In genomic region chr13:94307531-94307930, GRCm38 (mm10) we compare ENCODE assay signal across 19 mouse cellular contexts. TPM values are rescaled to one million over a fixed set of nuclear protein-coding genes. Genes with fewer than 3 reads are reported as not detected.
A peak's percentile ranks its signal among the peaks of the same experiment; 100 is the strongest.
DNase-seq lines count a peak whose midpoint lies in the region; ATAC-seq and TF ChIP-seq lines count a peak whose summit lies in the region.
"Had no signal": no experiment of that assay in that cellular context is flagged by ENCODE, and none has a peak within 500 bp of the region (broad histone marks: within the 10 kb centered on the region; RNA-seq: fewer than 3 reads in every experiment).

No protein-coding gene starts in this region.

- DNase-seq in embryonic facial prominence, embryonic 10.5 days (ENCODE audit: low spot score), result no peak
- DNase-seq in hindbrain, postnatal 0 days (ENCODE audit: low spot score), result no peak
- no peak for DNase-seq in neural tube, embryonic 10.5 days (ENCODE audit: extremely low spot score, low spot score)
- no peak for DNase-seq in layer of hippocampus, adult 11-12 months (ENCODE audit: low spot score)
- DNase-seq in layer of hippocampus, postnatal 25 days (ENCODE audit: extremely low spot score in 1 of 2, low spot score in 1 of 2), result no peak
- DNase-seq: cerebellum, adult 9-11 months; kidney, adult 8-10 months; kidney, postnatal 25 days; layer of hippocampus, adult 9-11 months; lung, postnatal 36 days; right cerebral cortex, adult 18-20 months; spleen, adult 18-20 months had no signal

- H3K27ac ChIP-seq in embryonic facial prominence, embryonic 12.5 days, result no peak overlapping the region
- H3K27ac ChIP-seq in embryonic facial prominence, embryonic 10.5 days (replicated peaks), result no peak overlapping the region
- H3K27ac ChIP-seq in hindbrain, embryonic 15.5 days (replicated peaks), result 0 out of 2 replicates have a peak overlapping the region, but pooled peaks have one; percentile 66
- no peak overlapping the region for H3K27ac ChIP-seq in hindbrain, postnatal 0 days
- H3K27ac ChIP-seq in neural tube, embryonic 13.5 days (replicated peaks), result peak overlapping the region; percentile 75

- H3K9ac ChIP-seq in embryonic facial prominence, embryonic 12.5 days, result no peak overlapping the region
- H3K9ac ChIP-seq in hindbrain, embryonic 15.5 days, result no peak overlapping the region
- no peak overlapping the region for H3K9ac ChIP-seq in hindbrain, postnatal 0 days (replicated peaks; ENCODE audit: low read length)
- H3K9ac ChIP-seq in neural tube, embryonic 13.5 days, result no peak overlapping the region
- H3K9ac ChIP-seq: stomach, embryonic 15.5 days had no signal

- peaks cover 7% of the 10 kb centered on the region for H3K4me1 ChIP-seq in embryonic facial prominence, embryonic 12.5 days
- H3K4me1 ChIP-seq in embryonic facial prominence, embryonic 10.5 days, result peaks cover 17% of the 10 kb centered on the region
- peaks cover 7% of the 10 kb centered on the region; the same call in 1 of the 2 replicates for H3K4me1 ChIP-seq in hindbrain, embryonic 15.5 days (replicated peaks)
- H3K4me1 ChIP-seq in hindbrain, postnatal 0 days (ENCODE audit: insufficient read depth, low read length), result 0 out of 2 replicates have a peak, but pooled peaks cover 3% of the 10 kb centered on the region
- peaks cover 21% of the 10 kb centered on the region for H3K4me1 ChIP-seq in neural tube, embryonic 13.5 days (replicated peaks)
- H3K4me1 ChIP-seq: stomach, embryonic 15.5 days had no signal

- H3K4me2 ChIP-seq in embryonic facial prominence, embryonic 12.5 days (replicated peaks), result peak overlapping the region; percentile 43; the same call in 1 of the 2 replicates
- H3K4me2 ChIP-seq in hindbrain, embryonic 15.5 days, result no peak overlapping the region
- H3K4me2 ChIP-seq in hindbrain, postnatal 0 days (ENCODE audit: low read depth, low read length), result no peak overlapping the region
- H3K4me2 ChIP-seq in neural tube, embryonic 13.5 days, result peak overlapping the region; percentile 54

- H3K27me3 ChIP-seq in embryonic facial prominence, embryonic 12.5 days, result no peaks in the 10 kb centered on the region
- H3K27me3 ChIP-seq in embryonic facial prominence, embryonic 10.5 days (replicated peaks; ENCODE audit: low read depth, poor library complexity, severe bottlenecking), result no peaks in the 10 kb centered on the region
- no peaks in the 10 kb centered on the region for H3K27me3 ChIP-seq in hindbrain, embryonic 15.5 days
- H3K27me3 ChIP-seq in hindbrain, postnatal 0 days (ENCODE audit: insufficient read depth, low read length), result no peaks in the 10 kb centered on the region
- no peaks in the 10 kb centered on the region for H3K27me3 ChIP-seq in neural tube, embryonic 13.5 days
- H3K27me3 ChIP-seq: stomach, embryonic 15.5 days had no signal

- 93% methylated on average over 7 of the region's 7 CpGs for WGBS in embryonic facial prominence, embryonic 12.5 days
- 90% methylated on average over 7 of the region's 7 CpGs for WGBS in embryonic facial prominence, embryonic 10.5 days
- WGBS in hindbrain, embryonic 15.5 days, result 88% methylated on average over 7 of the region's 7 CpGs
- 89% methylated on average over 7 of the region's 7 CpGs for WGBS in hindbrain, postnatal 0 days
- WGBS in neural tube, embryonic 13.5 days, result 91% methylated on average over 7 of the region's 7 CpGs

- H3K4me3 ChIP-seq in embryonic facial prominence, embryonic 12.5 days, result no peak overlapping the region
- H3K4me3 ChIP-seq in embryonic facial prominence, embryonic 10.5 days, result no peak overlapping the region
- no peak overlapping the region for H3K4me3 ChIP-seq in hindbrain, embryonic 15.5 days
- H3K4me3 ChIP-seq in hindbrain, postnatal 0 days (ENCODE audit: low read length), result no peak overlapping the region
- no peak overlapping the region for H3K4me3 ChIP-seq in neural tube, embryonic 13.5 days
- H3K4me3 ChIP-seq: myocyte had no signal

- no peaks in the 10 kb centered on the region for H3K36me3 ChIP-seq in embryonic facial prominence, embryonic 12.5 days
- H3K36me3 ChIP-seq in embryonic facial prominence, embryonic 10.5 days (replicated peaks), result no peaks in the 10 kb centered on the region
- H3K36me3 ChIP-seq in hindbrain, embryonic 15.5 days, result no peaks in the 10 kb centered on the region
- no peaks in the 10 kb centered on the region for H3K36me3 ChIP-seq in hindbrain, postnatal 0 days (ENCODE audit: insufficient read depth, low read length)
- no peaks in the 10 kb centered on the region for H3K36me3 ChIP-seq in neural tube, embryonic 13.5 days
- H3K36me3 ChIP-seq: midbrain, embryonic 10.5 days; stomach, embryonic 15.5 days had no signal

- no peak for TF ChIP-seq CTCF in hindbrain, postnatal 0 days (IDR thresholded peaks at IDR 0.05; ENCODE audit: low read depth)

- no peaks in the 10 kb centered on the region for H3K9me3 ChIP-seq in embryonic facial prominence, embryonic 12.5 days
- H3K9me3 ChIP-seq in embryonic facial prominence, embryonic 10.5 days, result no peaks in the 10 kb centered on the region
- H3K9me3 ChIP-seq in hindbrain, embryonic 15.5 days, result no peaks in the 10 kb centered on the region
- no peaks in the 10 kb centered on the region for H3K9me3 ChIP-seq in hindbrain, postnatal 0 days (ENCODE audit: low read length)
- no peaks in the 10 kb centered on the region for H3K9me3 ChIP-seq in neural tube, embryonic 13.5 days
- H3K9me3 ChIP-seq: midbrain, embryonic 10.5 days; stomach, embryonic 15.5 days had no signal

- ATAC-seq in embryonic facial prominence, embryonic 12.5 days (ENCODE audit: insufficient number of reproducible peaks, insufficient read depth, low FRiP score, low TSS enrichment), result no peak
- no peak for ATAC-seq in hindbrain, embryonic 15.5 days (ENCODE audit: low FRiP score, low read depth)
- no peak for ATAC-seq in hindbrain, postnatal 0 days
- 0 out of 2 replicates have a peak, but pooled peaks have one; percentile 25 for ATAC-seq in neural tube, embryonic 13.5 days (ENCODE audit: low read depth)

RNA-seq across cellular contexts. Expression of gene Scamp1, which starts 21.9 kb away (rescaled TPM):
- polyA plus RNA-seq in embryonic facial prominence, embryonic 12.5 days (2016; fragmentation: Nextera tagmentation; extraction: Ambion mirVana), result 34.2 and 37.7 TPM in 2 replicates
- 24.6 and 27.6 TPM in 2 replicates for polyA plus RNA-seq in embryonic facial prominence, embryonic 10.5 days (2016; fragmentation: Nextera tagmentation; extraction: Ambion mirVana)
- polyA plus RNA-seq in hindbrain, embryonic 15.5 days (2015; fragmentation: Nextera tagmentation; extraction: Ambion mirVana), result 160 and 168 TPM in 2 replicates
- 106 and 126 TPM in 2 replicates for total RNA-seq in hindbrain, postnatal 0 days (2014; rRNA removed)
- polyA plus RNA-seq in hindbrain, postnatal 0 days (2015; fragmentation: Nextera tagmentation; extraction: Ambion mirVana), result 131 and 137 TPM in 2 replicates
- polyA plus RNA-seq in neural tube, embryonic 13.5 days (2015; fragmentation: Nextera tagmentation; extraction: Ambion mirVana), result 111 and 130 TPM in 2 replicates
- 100 to 1,000 TPM; 179 TPM for total RNA-seq in layer of hippocampus, postnatal 25 days (2021)
- total RNA-seq: MEL had no signal

RNA-seq across cellular contexts. Expression of gene Ap3b1, which starts 51.2 kb away (rescaled TPM):
- polyA plus RNA-seq in embryonic facial prominence, embryonic 12.5 days (2016; fragmentation: Nextera tagmentation; extraction: Ambion mirVana), result 47.5 and 51.4 TPM in 2 replicates
- 35.8 and 37.7 TPM in 2 replicates for polyA plus RNA-seq in embryonic facial prominence, embryonic 10.5 days (2016; fragmentation: Nextera tagmentation; extraction: Ambion mirVana)
- polyA plus RNA-seq in hindbrain, embryonic 15.5 days (2015; fragmentation: Nextera tagmentation; extraction: Ambion mirVana), result 27.5 and 29.5 TPM in 2 replicates
- 14.7 and 16.9 TPM in 2 replicates for total RNA-seq in hindbrain, postnatal 0 days (2014; rRNA removed)
- 23.4 and 23.5 TPM in 2 replicates for polyA plus RNA-seq in hindbrain, postnatal 0 days (2015; fragmentation: Nextera tagmentation; extraction: Ambion mirVana)
- polyA plus RNA-seq in neural tube, embryonic 13.5 days (2015; fragmentation: Nextera tagmentation; extraction: Ambion mirVana), result 29.4 and 37.0 TPM in 2 replicates
- total RNA-seq in layer of hippocampus, postnatal 25 days (2021), result 10 to 100 TPM; 51.4 to 57.4 TPM

Comparison
In these comparisons a context has a peak if more than half of its experiments do, and no peak if none do; other contexts are left out.
1. H3K27ac ChIP-seq: peak in hindbrain, embryonic 15.5 days (single experiment) and neural tube, embryonic 13.5 days (single experiment); none in embryonic facial prominence, embryonic 12.5 days (single experiment), embryonic facial prominence, embryonic 10.5 days (single experiment) and hindbrain, postnatal 0 days (single experiment).
2. H3K4me2 ChIP-seq: peak in embryonic facial prominence, embryonic 12.5 days (single experiment) and neural tube, embryonic 13.5 days (single experiment); none in hindbrain, embryonic 15.5 days (single experiment) and hindbrain, postnatal 0 days (single experiment).